Mouse (Mus musculus) cerebellum, adult (tissue): Measurements from ENCODE around the gene Shb.

ENCODE experiments used
- ATAC-seq: cut with Nextera tagmentation; 2 replicates; pipeline ENCODE4 v1.9.2; 2017; ENCODE audit warnings: mild to moderate bottlenecking, moderate library complexity, mixed read lengths; ENCODE audit not compliant: insufficient number of reproducible peaks, low FRiP score, low TSS enrichment

Shb gene

GRCm38 (mm10) chr4:45489141-45490035, 42.9 kb downstream of the Shb start:
- peak; percentile 42; the same call in 1 of the 2 replicates for ATAC-seq

- ATAC-seq: no peak
These were observed 44.6 kb downstream of the Shb start for GRCm38 (mm10) chr4:45487681-45488081.

DNA sequence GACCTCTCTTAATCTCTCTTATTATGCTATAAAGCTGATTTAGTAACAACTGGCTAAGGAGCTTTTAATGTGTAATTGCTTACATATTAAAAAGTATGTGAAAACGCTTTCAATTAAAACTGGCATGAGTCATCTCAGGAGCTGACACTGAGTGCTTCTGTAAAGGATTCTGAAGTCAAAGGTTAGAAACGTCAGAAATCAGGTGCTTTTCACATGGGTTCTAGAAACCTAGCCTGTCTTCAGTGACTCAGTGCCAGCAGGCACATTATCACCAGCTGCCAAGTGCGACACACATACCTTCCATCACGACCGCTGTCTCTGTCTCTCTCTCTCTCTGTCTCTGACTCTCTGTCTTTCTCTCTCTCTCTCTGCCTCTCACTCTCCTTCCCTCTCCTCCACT, 47.2 kb downstream of the Shb start:
- ATAC-seq: no peak

- ATAC-seq: no peak
These were observed 48.7 kb downstream of the Shb start for GRCm38 (mm10) chr4:45483271-45484245.

GRCm38 (mm10) chr4:45482271-45482670, 50.0 kb downstream of the Shb start:
- no peak for ATAC-seq

GRCm38 (mm10) chr4:45481431-45481830, 50.8 kb downstream of the Shb start:
- no peak for ATAC-seq

GRCm38 (mm10) chr4:45480595-45480994, 51.7 kb downstream of the Shb start:
- ATAC-seq: no peak

- no peak for ATAC-seq
These were observed 52.8 kb downstream of the Shb start for GRCm38 (mm10) chr4:45479433-45479832.

GRCm38 (mm10) chr4:45478178-45478577, 54.1 kb downstream of the Shb start:
- ATAC-seq: no peak

- ATAC-seq: no peak
These were observed 55.2 kb downstream of the Shb start for GRCm38 (mm10) chr4:45477047-45477446.

DNA sequence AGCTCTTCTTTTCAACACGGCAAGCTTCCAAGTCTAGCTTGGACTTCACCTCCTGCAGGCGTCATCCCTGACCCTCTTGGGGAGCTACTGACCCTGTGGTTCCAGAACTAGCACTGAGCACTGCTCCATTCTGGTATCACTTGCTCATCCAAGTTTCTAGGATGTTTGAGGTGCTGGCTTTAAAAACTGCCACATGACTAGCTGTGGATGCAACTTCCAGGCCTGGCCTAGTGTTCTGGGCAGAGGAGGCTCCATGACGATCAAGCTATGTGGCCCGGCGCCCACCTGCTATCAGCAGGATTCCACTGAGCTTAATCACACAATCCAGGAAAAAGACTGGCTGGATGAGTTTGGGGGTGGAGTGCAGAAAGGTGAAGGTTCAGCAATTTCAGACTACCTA, 57.4 kb downstream of the Shb start:
- ATAC-seq: no peak

DNA sequence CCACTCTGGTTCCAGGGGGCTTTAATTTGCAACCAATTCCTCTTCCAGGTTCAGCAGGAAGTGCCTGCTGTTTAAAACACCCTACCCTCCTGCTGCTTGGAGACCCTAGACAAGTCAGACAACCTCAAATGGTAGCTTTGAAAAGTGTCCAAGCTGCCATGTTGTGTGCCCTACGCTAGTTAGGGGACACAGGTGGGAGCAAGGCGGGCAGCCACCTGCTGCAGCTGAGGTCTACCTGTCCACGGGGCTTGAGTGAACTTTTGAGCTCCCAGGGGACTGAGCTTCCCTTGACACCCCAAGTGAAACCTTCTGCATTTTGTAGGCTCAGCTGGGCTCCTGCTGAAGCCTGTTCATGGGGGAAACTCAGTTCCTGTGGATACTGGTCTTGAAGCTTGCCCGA, 58.1 kb downstream of the Shb start:
- no peak for ATAC-seq

GRCm38 (mm10) chr4:45473129-45473528, 59.1 kb downstream of the Shb start:
- no peak for ATAC-seq

DNA sequence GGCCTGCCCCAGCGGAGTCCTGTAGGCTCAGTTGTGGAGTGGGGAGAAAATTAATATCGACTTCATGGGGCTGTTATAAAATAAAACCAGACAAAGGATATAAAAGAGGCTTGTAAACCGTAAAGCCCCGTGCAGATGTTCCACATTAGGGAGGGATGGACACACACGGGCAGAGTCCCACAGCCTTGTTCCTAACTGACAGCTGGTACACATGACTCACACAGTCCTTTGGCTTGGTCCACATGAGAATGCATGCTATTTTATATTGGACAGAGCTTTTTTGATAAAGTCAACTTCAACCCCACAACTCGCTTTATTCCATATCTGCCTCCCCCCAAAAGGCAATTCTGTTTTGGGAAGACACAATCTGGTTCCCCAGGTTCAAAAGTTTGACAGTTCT, 59.6 kb downstream of the Shb start:
- no peak for ATAC-seq

- ATAC-seq: no peak
These were observed 60.4 kb downstream of the Shb start for GRCm38 (mm10) chr4:45471654-45472556.

- no peak for ATAC-seq
These were observed 63.2 kb downstream of the Shb start for GRCm38 (mm10) chr4:45469057-45469456.

DNA sequence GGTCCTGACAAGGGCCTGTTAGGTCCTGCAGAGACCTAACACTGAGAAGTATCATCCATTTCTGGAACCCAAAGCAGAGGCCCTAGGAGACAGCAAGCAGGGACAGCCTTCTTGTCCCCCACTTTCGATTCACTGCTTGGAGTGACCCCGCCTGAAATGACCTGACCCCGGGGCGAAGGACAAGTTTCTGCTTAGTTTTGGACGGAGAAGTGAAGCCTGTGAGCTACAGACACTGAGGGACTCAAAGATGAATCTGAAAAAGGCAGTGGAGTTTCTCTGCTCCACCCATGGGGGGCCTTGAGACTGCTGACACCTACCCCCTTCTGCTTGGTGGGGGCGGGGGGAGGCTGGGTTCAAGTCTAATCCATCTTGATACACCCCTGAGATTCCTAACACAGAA, 63.8 kb downstream of the Shb start:
- no peak for ATAC-seq

- ATAC-seq: peak; percentile 65
These were observed 65.0 kb downstream of the Shb start for GRCm38 (mm10) chr4:45467115-45467912.

GRCm38 (mm10) chr4:45464941-45465340, 67.3 kb downstream of the Shb start:
- ATAC-seq: no peak
